Mouse (Mus musculus): ENCODE data around the gene Dync1h1.

- TF ChIP-seq CTCF (IDR thresholded peaks at IDR 0.05; ENCODE audit: control insufficient read depth, insufficient read depth, insufficient replicate concordance, low read depth, low read length): no peak
- no peak for TF ChIP-seq POLR2A (IDR thresholded peaks at IDR 0.05; ENCODE audit: control insufficient read depth, low read depth, low read length)
Measured at GRCm38 (mm10) chr12:110555536-110556240, 45.6 kb upstream of the Dync1h1 start.
